Mouse (Mus musculus): Measurements from ENCODE around the gene Senp5. TPM values are rescaled to one million over a fixed set of nuclear protein-coding genes. Genes with fewer than 3 reads are reported as not detected.
"Not testable (repeated sequence)": the region's sequence is repeated elsewhere in the genome, so short reads cannot be mapped to it uniquely, and the experiment has no call there.

Senp5 gene
- polyA plus RNA-seq, 1 experiment from 2014 or later: 12.2 TPM

- no peak overlapping the region for H3K27ac ChIP-seq
- no peak overlapping the region for H3K4me3 ChIP-seq
- ATAC-seq: no peak
- H3K4me1 ChIP-seq: no peaks in the 10 kb centered on the region
- no peaks in the 10 kb centered on the region for H3K27me3 ChIP-seq (replicated peaks)
- H3K36me3 ChIP-seq: peaks cover 68% of the 10 kb centered on the region
- H3K4me2 ChIP-seq: no peak overlapping the region
- 82% methylated on average over 3 of the region's 3 CpGs for WGBS (ENCODE audit: insufficient replicate concordance)
- no peaks in the 10 kb centered on the region for H3K9me3 ChIP-seq (replicated peaks)
- H3K9ac ChIP-seq: no peak overlapping the region
Observed at GRCm38 (mm10) chr16:31979501-31979900, 23.6 kb downstream of the Senp5 start.

GRCm38 (mm10) chr16:31975258-31975657 is 27.8 kb downstream of the Senp5 start:
- WGBS (ENCODE audit: insufficient replicate concordance): 78% methylated on average over 4 of the region's 4 CpGs
- no peak overlapping the region for H3K4me2 ChIP-seq
- peaks cover 72% of the 10 kb centered on the region for H3K36me3 ChIP-seq
- no peaks in the 10 kb centered on the region for H3K4me1 ChIP-seq
- H3K9ac ChIP-seq: no peak overlapping the region
- ATAC-seq: no peak
- no peaks in the 10 kb centered on the region for H3K9me3 ChIP-seq (replicated peaks)
- H3K27ac ChIP-seq: no peak overlapping the region
- no peak overlapping the region for H3K4me3 ChIP-seq
- H3K27me3 ChIP-seq (replicated peaks): no peaks in the 10 kb centered on the region

GRCm38 (mm10) chr16:31963224-31963623 is 39.9 kb downstream of the Senp5 start:
- Histone ChIP-seq H3K4me2 (no peak overlapping the region), H3K4me3 (no peak overlapping the region), H3K9ac (no peak overlapping the region), H3K27me3 (replicated peaks) (no peaks in the 10 kb centered on the region), H3K27ac (no peak overlapping the region), H3K36me3 (peaks cover 88% of the 10 kb centered on the region), H3K4me1 (no peaks in the 10 kb centered on the region), H3K9me3 (replicated peaks) (no peaks in the 10 kb centered on the region)
- no peak for ATAC-seq
- 75% methylated on average over 7 of the region's 7 CpGs for WGBS (ENCODE audit: insufficient replicate concordance)

- no peaks in the 10 kb centered on the region for H3K9me3 ChIP-seq (replicated peaks)
- peaks cover 43% of the 10 kb centered on the region for H3K4me1 ChIP-seq
- H3K27ac ChIP-seq: peak within 1 kb of the TSS; percentile 87
- ATAC-seq: peak; percentile 88
- H3K36me3 ChIP-seq: peaks cover 44% of the 10 kb centered on the region
- peak within 1 kb of the TSS; percentile 90 for H3K9ac ChIP-seq
- peak within 1 kb of the TSS; percentile 85 for H3K4me3 ChIP-seq
- peak within 1 kb of the TSS; percentile 87 for H3K4me2 ChIP-seq
- WGBS (ENCODE audit: insufficient replicate concordance): under 1% methylated on average over 55 of the region's 55 CpGs
- H3K27me3 ChIP-seq (replicated peaks): no peaks in the 10 kb centered on the region
Observed at GRCm38 (mm10) chr16:31948345-31948774, 54.7 kb downstream of the Senp5 start, which contains the start of the genes 0610012G03Rik and Ncbp2. Gene 0610012G03Rik, minus strand, starts transcription at chr16:31948494. Gene Ncbp2, plus strand, starts transcription at chr16:31948513.

- WGBS (ENCODE audit: insufficient replicate concordance): 0% methylated on average over 38 of the region's 38 CpGs
- Histone ChIP-seq H3K4me3 (peak overlapping the region; percentile 85), H3K9me3 (replicated peaks) (no peaks in the 10 kb centered on the region), H3K4me2 (peak overlapping the region; percentile 87), H3K27me3 (replicated peaks) (no peaks in the 10 kb centered on the region), H3K9ac (peak overlapping the region; percentile 90), H3K27ac (peak overlapping the region; percentile 87), H3K36me3 (peaks cover 43% of the 10 kb centered on the region), H3K4me1 (peaks cover 43% of the 10 kb centered on the region)
- no peak for ATAC-seq
Observed at GRCm38 (mm10) chr16:31947901-31948316, 55.2 kb downstream of the Senp5 start.

DNA sequence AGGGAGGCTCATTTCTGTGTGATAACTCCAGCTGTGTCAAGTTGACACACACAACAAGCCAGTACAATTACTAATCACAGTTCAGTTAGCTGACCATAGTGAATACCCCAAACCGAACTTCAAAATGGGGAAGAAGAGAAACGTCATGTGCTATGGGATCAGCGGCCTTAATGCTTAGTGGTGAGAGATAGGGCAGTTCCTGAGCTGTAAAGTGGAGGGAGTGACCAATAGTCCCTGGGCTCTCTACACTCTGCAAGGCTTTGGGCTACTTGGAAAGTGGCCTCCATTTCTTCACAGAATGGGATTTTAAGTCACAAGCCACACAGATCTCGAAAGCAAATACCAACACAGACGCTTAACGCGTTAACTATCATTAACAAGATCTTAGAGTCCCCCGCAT is 55.8 kb downstream of the Senp5 start:
- peak overlapping the region; percentile 85 for H3K4me3 ChIP-seq
- no peak for ATAC-seq
- peak overlapping the region; percentile 90 for H3K9ac ChIP-seq
- WGBS (ENCODE audit: insufficient replicate concordance): 8% methylated on average over 8 of the region's 8 CpGs
- H3K4me1 ChIP-seq: peaks cover 43% of the 10 kb centered on the region
- peak overlapping the region; percentile 87 for H3K4me2 ChIP-seq
- peak overlapping the region; percentile 87; the same call in 1 of the 2 replicates for H3K27ac ChIP-seq
- no peaks in the 10 kb centered on the region for H3K9me3 ChIP-seq (replicated peaks)
- no peaks in the 10 kb centered on the region for H3K27me3 ChIP-seq (replicated peaks)
- peaks cover 38% of the 10 kb centered on the region for H3K36me3 ChIP-seq

- H3K27ac ChIP-seq; H3K9ac ChIP-seq; H3K4me3 ChIP-seq; H3K27me3 ChIP-seq (replicated peaks); H3K9me3 ChIP-seq (replicated peaks); ATAC-seq: not testable (repeated sequence)
- WGBS (ENCODE audit: insufficient replicate concordance): 72% methylated on average over 6 of the region's 6 CpGs
- Histone ChIP-seq H3K36me3 (peaks cover 25% of the 10 kb centered on the region), H3K4me1 (peaks cover 46% of the 10 kb centered on the region), H3K4me2 (peak overlapping the region; percentile 87; the same call in 1 of the 2 replicates)
Observed at GRCm38 (mm10) chr16:31945986-31946385, 57.1 kb downstream of the Senp5 start.

- H3K4me2 ChIP-seq: no peak overlapping the region
- H3K4me3 ChIP-seq: no peak overlapping the region
- H3K9me3 ChIP-seq (replicated peaks): no peaks in the 10 kb centered on the region
- no peak for ATAC-seq
- WGBS (ENCODE audit: insufficient replicate concordance): 74% methylated on average over 6 of the region's 6 CpGs
- H3K36me3 ChIP-seq: peaks cover 19% of the 10 kb centered on the region; the same call in 1 of the 2 replicates
- H3K27ac ChIP-seq: no peak overlapping the region
- H3K4me1 ChIP-seq: peaks cover 52% of the 10 kb centered on the region
- H3K27me3 ChIP-seq (replicated peaks): no peaks in the 10 kb centered on the region
- H3K9ac ChIP-seq: no peak overlapping the region
Observed at GRCm38 (mm10) chr16:31945372-31945771, 57.7 kb downstream of the Senp5 start.

DNA sequence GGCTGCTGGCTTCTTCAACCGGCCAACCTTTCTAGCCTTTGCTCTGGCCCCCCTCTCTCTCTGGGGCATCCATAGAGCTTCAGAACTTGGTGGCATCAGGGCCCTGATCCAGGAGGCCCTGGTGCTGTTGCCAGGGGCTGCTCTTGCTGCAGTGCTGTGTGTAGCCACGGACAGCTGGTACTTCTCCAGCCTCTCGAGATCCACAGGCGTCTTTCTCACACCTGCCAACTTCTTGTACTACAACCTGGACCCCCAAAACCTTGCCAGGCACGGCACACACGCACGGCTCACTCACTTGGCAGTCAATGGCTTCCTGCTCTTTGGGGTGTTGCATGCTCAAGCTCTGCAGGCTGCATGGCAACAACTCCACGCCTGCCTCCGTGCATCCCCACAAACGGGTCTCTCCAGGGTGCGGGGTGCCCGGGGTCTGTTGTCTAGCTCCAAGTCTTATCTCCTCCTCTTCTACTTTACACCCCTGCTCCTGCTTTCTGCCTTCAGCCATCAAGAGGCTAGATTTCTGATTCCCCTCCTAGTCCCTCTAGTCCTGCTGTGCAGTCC is 58.3 kb downstream of the Senp5 start:
- H3K4me2 ChIP-seq: no peak overlapping the region
- H3K27ac ChIP-seq: no peak overlapping the region
- 74% methylated on average over 12 of the region's 12 CpGs for WGBS (ENCODE audit: insufficient replicate concordance)
- no peak for ATAC-seq
- no peak overlapping the region for H3K9ac ChIP-seq
- H3K27me3 ChIP-seq (replicated peaks): no peaks in the 10 kb centered on the region; the same call in 1 of the 2 replicates
- H3K9me3 ChIP-seq (replicated peaks): no peaks in the 10 kb centered on the region
- H3K4me1 ChIP-seq: peaks cover 50% of the 10 kb centered on the region
- H3K4me3 ChIP-seq: no peak overlapping the region
- H3K36me3 ChIP-seq: peaks cover 13% of the 10 kb centered on the region; the same call in 1 of the 2 replicates

DNA sequence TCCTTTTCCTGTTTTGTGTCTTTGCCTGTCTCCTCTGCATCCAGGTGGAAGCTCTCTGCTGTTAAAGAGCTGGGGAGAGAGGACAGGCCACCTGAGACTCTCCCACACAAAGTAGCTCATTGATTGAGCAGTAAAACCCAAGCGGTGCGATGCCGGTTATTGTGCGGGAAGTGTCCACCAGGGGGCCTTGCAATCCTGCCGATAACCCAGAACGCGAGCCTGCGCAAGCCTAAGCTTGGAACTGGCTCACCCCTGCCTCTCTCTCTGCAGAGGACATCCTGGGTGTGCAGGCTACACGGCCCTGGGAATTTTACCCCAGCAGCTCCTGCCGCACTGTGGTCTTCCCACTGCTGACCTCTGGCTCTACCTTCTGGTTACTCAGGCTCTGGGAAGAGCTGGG is 59.1 kb downstream of the Senp5 start:
- WGBS (ENCODE audit: insufficient replicate concordance): 5% methylated on average over 10 of the region's 10 CpGs

GRCm38 (mm10) chr16:31940586-31940985 is 62.5 kb downstream of the Senp5 start:
- Histone ChIP-seq H3K4me3 (no peak overlapping the region), H3K9me3 (replicated peaks) (peaks cover 4% of the 10 kb centered on the region; the same call in 1 of the 2 replicates), H3K36me3 (peaks cover 13% of the 10 kb centered on the region; the same call in 1 of the 2 replicates), H3K9ac (peak overlapping the region; percentile 7; the same call in 1 of the 2 replicates), H3K4me1 (peaks cover 20% of the 10 kb centered on the region), H3K27ac (no peak overlapping the region), H3K4me2 (peak overlapping the region; percentile 17; the same call in 1 of the 2 replicates), H3K27me3 (replicated peaks) (peaks cover 24% of the 10 kb centered on the region)
- 31% methylated on average over 2 of the region's 2 CpGs for WGBS (ENCODE audit: insufficient replicate concordance)
- peak; percentile 66 for ATAC-seq

More for the DNA sequence above, 59.1 kb downstream of the Senp5 start:
- H3K4me2 ChIP-seq: no peak overlapping the region
- peaks cover 13% of the 10 kb centered on the region; the same call in 1 of the 2 replicates for H3K36me3 ChIP-seq
- H3K4me1 ChIP-seq: peaks cover 42% of the 10 kb centered on the region
- ATAC-seq: no peak
- no peak overlapping the region for H3K9ac ChIP-seq
- H3K4me3 ChIP-seq: no peak overlapping the region
- no peaks in the 10 kb centered on the region for H3K9me3 ChIP-seq (replicated peaks)
- H3K27me3 ChIP-seq (replicated peaks): peaks cover 5% of the 10 kb centered on the region; the same call in 1 of the 2 replicates
- no peak overlapping the region for H3K27ac ChIP-seq

DNA sequence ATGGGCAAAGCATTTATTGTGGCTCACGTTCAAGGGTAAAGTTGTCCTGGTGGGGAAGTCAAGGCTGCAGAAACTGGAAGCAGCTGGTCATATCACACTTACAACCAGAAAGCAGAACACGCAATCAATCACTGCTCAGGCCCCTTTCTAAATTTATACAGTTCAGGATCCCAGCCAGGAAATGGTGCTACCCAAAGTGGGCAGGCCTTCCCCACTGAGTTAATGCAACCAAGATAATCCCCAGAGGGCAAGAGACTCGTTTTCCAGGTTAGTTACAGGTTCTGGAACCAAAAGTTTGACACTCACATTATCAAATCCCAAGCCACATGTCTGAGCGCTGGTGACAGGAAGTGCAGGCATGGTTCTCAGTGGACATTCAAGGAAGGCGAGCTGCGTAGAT is 64.2 kb downstream of the Senp5 start:
- Histone ChIP-seq H3K4me1 (peaks cover 22% of the 10 kb centered on the region), H3K27ac (no peak overlapping the region), H3K36me3 (no peaks in the 10 kb centered on the region), H3K4me3 (no peak overlapping the region), H3K9me3 (replicated peaks) (peaks cover 4% of the 10 kb centered on the region; the same call in 1 of the 2 replicates), H3K27me3 (replicated peaks) (peaks cover 42% of the 10 kb centered on the region), H3K4me2 (no peak overlapping the region), H3K9ac (no peak overlapping the region)
- ATAC-seq: no peak
- WGBS (ENCODE audit: insufficient replicate concordance): 47% methylated on average over 6 of the region's 6 CpGs
